Mouse (Mus musculus): ENCODE results near the gene Hand1. TPM values are rescaled to one million over a fixed set of nuclear protein-coding genes. Genes with fewer than 3 reads are reported as not detected.

Hand1 gene
- polyA plus RNA-seq, 2 experiments = 1.6 to 2.2 TPM

DNA sequence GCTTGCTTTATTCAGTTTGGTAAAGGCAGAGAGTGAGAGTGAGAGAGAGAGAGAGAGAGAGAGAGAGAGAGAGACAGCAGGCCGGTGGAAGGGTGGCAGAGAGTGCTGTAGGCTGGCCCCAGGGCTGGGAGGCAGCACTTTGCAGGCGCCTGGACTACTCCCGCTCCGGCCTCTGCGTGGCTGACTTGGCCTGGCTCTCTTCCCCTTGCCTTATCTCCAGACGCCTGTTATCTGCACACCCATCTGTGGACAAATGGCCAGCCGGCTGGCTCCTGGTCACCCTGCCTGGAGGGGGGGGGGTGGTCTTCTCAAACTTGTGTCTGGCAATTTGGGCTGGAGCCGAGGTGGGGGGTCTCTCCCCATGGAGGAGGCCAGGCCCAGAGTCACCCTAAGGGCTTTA is 32.0 kb upstream of the Hand1 start:
- no peaks in the 10 kb centered on the region for H3K9me3 ChIP-seq (ENCODE audit: control insufficient read depth, low read length)
- ATAC-seq (ENCODE audit: low FRiP score, low read depth) (no peak), DNase-seq (ENCODE audit: low spot score) (no peak)
- WGBS = 15% methylated on average over 8 of the region's 8 CpGs
- H3K4me1 ChIP-seq (ENCODE audit: control insufficient read depth, insufficient read depth, low read length) = no peaks in the 10 kb centered on the region
- H3K27ac ChIP-seq (replicated peaks; ENCODE audit: low read depth, low read length) = no peak overlapping the region
- H3K27me3 ChIP-seq (ENCODE audit: control insufficient read depth, insufficient read depth, low read length) = no peaks in the 10 kb centered on the region
- no peak overlapping the region for H3K4me3 ChIP-seq (replicated peaks; ENCODE audit: low read length)
- H3K4me2 ChIP-seq (replicated peaks; ENCODE audit: low read depth, low read length, severe bottlenecking) = no peak overlapping the region
- no peak overlapping the region for H3K9ac ChIP-seq (ENCODE audit: low read depth, low read length, severe bottlenecking)
- TF ChIP-seq POLR2A (IDR thresholded peaks at IDR 0.05; ENCODE audit: borderline replicate concordance, extremely low read depth, insufficient read depth, insufficient read length) = no peak
- no peaks in the 10 kb centered on the region for H3K36me3 ChIP-seq (ENCODE audit: control insufficient read depth, insufficient read depth, low read length)

DNA sequence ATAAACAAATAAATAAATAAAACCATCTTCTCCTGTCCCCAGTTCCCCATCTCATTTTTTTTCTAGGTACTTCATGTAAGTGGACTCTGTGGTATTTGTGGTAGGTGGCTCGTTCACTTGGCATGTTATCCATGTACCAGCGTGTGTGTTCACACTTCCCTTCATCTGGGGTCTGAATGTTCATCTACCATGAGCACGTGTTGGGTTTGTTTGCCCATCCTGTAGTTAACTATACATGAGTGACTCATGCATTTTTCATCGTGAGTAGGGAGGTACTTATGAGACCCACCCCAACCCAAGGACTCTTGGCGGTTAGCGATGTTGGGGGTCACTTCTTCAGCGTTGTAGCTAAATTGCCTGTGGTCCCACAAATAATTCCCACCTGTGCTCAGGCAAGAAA is 29.5 kb upstream of the Hand1 start:
- Histone ChIP-seq H3K36me3 (ENCODE audit: control insufficient read depth, insufficient read depth, low read length) (no peaks in the 10 kb centered on the region), H3K9ac (ENCODE audit: low read depth, low read length, severe bottlenecking) (no peak overlapping the region), H3K27ac (replicated peaks; ENCODE audit: low read depth, low read length) (no peak overlapping the region), H3K27me3 (ENCODE audit: control insufficient read depth, insufficient read depth, low read length) (no peaks in the 10 kb centered on the region), H3K4me3 (replicated peaks; ENCODE audit: low read length) (no peak overlapping the region), H3K4me2 (replicated peaks; ENCODE audit: low read depth, low read length, severe bottlenecking) (no peak overlapping the region), H3K9me3 (ENCODE audit: control insufficient read depth, low read length) (no peaks in the 10 kb centered on the region), H3K4me1 (ENCODE audit: control insufficient read depth, insufficient read depth, low read length) (no peaks in the 10 kb centered on the region)
- no peak for TF ChIP-seq POLR2A (IDR thresholded peaks at IDR 0.05; ENCODE audit: borderline replicate concordance, extremely low read depth, insufficient read depth, insufficient read length)
- WGBS = 84% methylated on average over 7 of the region's 7 CpGs
- ATAC-seq (ENCODE audit: low FRiP score, low read depth) (no peak), DNase-seq (ENCODE audit: low spot score) (no peak)

DNA sequence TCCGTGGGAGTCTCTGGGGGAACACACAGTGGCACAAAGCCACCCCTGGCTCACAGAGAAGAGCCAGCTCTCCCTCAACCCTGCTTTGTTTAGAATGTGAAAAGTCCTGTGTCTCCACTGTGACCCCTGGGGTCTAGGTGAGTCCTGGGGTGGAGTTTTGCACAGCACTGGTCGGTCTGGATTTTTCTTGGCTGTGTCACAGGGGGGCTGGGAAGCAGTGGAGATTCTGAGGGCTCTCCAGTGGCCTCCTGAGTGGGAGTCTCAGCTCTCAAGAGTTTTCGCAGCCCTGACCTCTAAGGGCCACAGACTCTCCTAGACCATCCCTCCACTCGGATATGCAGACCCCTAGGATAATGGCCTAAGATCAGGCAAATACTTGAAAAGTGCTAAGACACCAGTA is 25.1 kb upstream of the Hand1 start:
- H3K36me3 ChIP-seq (ENCODE audit: control insufficient read depth, insufficient read depth, low read length) = no peaks in the 10 kb centered on the region
- H3K27me3 ChIP-seq (ENCODE audit: control insufficient read depth, insufficient read depth, low read length) = no peaks in the 10 kb centered on the region
- no peaks in the 10 kb centered on the region for H3K4me1 ChIP-seq (ENCODE audit: control insufficient read depth, insufficient read depth, low read length)
- 56% methylated on average over 4 of the region's 4 CpGs for WGBS
- no peak overlapping the region for H3K9ac ChIP-seq (ENCODE audit: low read depth, low read length, severe bottlenecking)
- no peaks in the 10 kb centered on the region for H3K9me3 ChIP-seq (ENCODE audit: control insufficient read depth, low read length)
- H3K4me2 ChIP-seq (replicated peaks; ENCODE audit: low read depth, low read length, severe bottlenecking) = no peak overlapping the region
- DNase-seq (ENCODE audit: low spot score) = no peak
- no peak overlapping the region for H3K27ac ChIP-seq (replicated peaks; ENCODE audit: low read depth, low read length)
- no peak for ATAC-seq (ENCODE audit: low FRiP score, low read depth)
- H3K4me3 ChIP-seq (replicated peaks; ENCODE audit: low read length) = no peak overlapping the region
- TF ChIP-seq POLR2A (IDR thresholded peaks at IDR 0.05; ENCODE audit: borderline replicate concordance, extremely low read depth, insufficient read depth, insufficient read length) = no peak

DNA sequence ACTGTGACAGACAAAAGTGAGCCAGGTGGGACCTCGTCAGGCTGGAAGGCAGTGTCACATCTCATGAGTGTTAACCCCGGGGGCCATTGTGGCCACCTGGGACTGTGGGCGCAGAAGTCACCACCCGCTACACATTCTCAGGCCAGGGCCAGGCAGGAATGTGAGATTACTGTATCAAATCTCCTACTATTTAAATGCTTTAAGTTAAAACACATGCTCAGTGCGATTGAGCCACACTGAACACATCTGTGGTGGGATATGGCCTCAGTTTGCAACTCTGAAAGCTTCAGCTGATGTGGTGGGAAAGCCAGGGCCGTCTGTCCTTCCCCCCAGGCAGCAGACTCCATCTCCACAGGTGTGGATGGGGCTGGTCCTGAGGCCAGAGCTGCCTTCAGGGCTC is 21.0 kb upstream of the Hand1 start:
- no peak overlapping the region for H3K27ac ChIP-seq (replicated peaks; ENCODE audit: low read depth, low read length)
- no peak overlapping the region for H3K9ac ChIP-seq (ENCODE audit: low read depth, low read length, severe bottlenecking)
- ATAC-seq (ENCODE audit: low FRiP score, low read depth) (no peak), DNase-seq (ENCODE audit: low spot score) (no peak)
- no peaks in the 10 kb centered on the region for H3K9me3 ChIP-seq (ENCODE audit: control insufficient read depth, low read length)
- no peaks in the 10 kb centered on the region for H3K27me3 ChIP-seq (ENCODE audit: control insufficient read depth, insufficient read depth, low read length)
- no peak overlapping the region for H3K4me2 ChIP-seq (replicated peaks; ENCODE audit: low read depth, low read length, severe bottlenecking)
- TF ChIP-seq POLR2A (IDR thresholded peaks at IDR 0.05; ENCODE audit: borderline replicate concordance, extremely low read depth, insufficient read depth, insufficient read length) = no peak
- H3K4me1 ChIP-seq (ENCODE audit: control insufficient read depth, insufficient read depth, low read length) = no peaks in the 10 kb centered on the region
- no peak overlapping the region for H3K4me3 ChIP-seq (replicated peaks; ENCODE audit: low read length)
- WGBS = 38% methylated on average over 6 of the region's 6 CpGs
- no peaks in the 10 kb centered on the region for H3K36me3 ChIP-seq (ENCODE audit: control insufficient read depth, insufficient read depth, low read length)

DNA sequence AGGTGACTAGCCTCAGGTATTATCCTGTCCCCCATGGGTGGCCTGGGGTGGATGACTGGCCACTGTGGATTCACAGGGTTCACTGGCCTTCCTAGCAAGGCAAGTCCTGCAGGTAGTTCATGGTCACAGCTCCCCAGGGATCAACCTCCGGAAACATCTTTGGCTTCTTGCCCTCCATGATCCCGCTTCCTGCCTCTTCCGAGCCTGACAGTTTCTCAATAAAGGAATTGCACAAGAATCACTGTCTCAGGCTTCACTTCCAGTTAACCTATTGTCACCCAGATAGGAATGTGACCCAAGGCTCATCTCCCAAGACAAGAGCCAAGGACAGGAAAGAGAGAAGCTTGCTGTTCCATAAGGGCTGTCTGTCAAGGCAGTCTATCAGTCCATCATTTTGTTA is 18.3 kb upstream of the Hand1 start:
- 45% methylated on average over 3 of the region's 3 CpGs for WGBS
- Histone ChIP-seq H3K27ac (replicated peaks; ENCODE audit: low read depth, low read length) (no peak overlapping the region), H3K27me3 (ENCODE audit: control insufficient read depth, insufficient read depth, low read length) (no peaks in the 10 kb centered on the region), H3K9ac (ENCODE audit: low read depth, low read length, severe bottlenecking) (no peak overlapping the region), H3K9me3 (ENCODE audit: control insufficient read depth, low read length) (no peaks in the 10 kb centered on the region), H3K4me2 (replicated peaks; ENCODE audit: low read depth, low read length, severe bottlenecking) (no peak overlapping the region), H3K36me3 (ENCODE audit: control insufficient read depth, insufficient read depth, low read length) (no peaks in the 10 kb centered on the region), H3K4me1 (ENCODE audit: control insufficient read depth, insufficient read depth, low read length) (no peaks in the 10 kb centered on the region), H3K4me3 (replicated peaks; ENCODE audit: low read length) (no peak overlapping the region)
- TF ChIP-seq POLR2A (IDR thresholded peaks at IDR 0.05; ENCODE audit: borderline replicate concordance, extremely low read depth, insufficient read depth, insufficient read length) = no peak
- ATAC-seq (ENCODE audit: low FRiP score, low read depth) (no peak), DNase-seq (ENCODE audit: low spot score) (no peak)

DNA sequence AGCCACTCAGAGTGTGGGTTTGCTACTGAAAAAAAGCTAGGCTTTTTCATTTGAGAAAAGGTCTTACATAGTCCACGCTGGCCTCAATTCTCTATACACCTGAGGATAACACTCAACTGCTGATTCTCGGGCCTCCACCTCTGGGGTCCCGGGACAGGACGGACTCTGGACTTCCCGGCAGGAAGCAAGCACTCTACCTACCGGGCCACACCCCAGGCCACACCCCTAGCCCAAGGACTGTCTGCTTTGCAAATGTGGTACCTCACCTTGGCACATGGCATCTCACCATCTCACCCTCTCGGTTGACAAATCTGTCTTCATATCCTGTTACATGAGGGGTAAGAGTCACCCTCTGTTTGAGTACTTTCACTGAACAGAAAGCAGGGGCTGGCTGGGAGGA is 17.7 kb upstream of the Hand1 start:
- H3K9me3 ChIP-seq (ENCODE audit: control insufficient read depth, low read length) = no peaks in the 10 kb centered on the region
- H3K4me1 ChIP-seq (ENCODE audit: control insufficient read depth, insufficient read depth, low read length) = no peaks in the 10 kb centered on the region
- H3K27me3 ChIP-seq (ENCODE audit: control insufficient read depth, insufficient read depth, low read length) = no peaks in the 10 kb centered on the region
- H3K4me3 ChIP-seq (replicated peaks; ENCODE audit: low read length) = no peak overlapping the region
- ATAC-seq (ENCODE audit: low FRiP score, low read depth) (no peak), DNase-seq (ENCODE audit: low spot score) (no peak)
- no peaks in the 10 kb centered on the region for H3K36me3 ChIP-seq (ENCODE audit: control insufficient read depth, insufficient read depth, low read length)
- no peak for TF ChIP-seq POLR2A (IDR thresholded peaks at IDR 0.05; ENCODE audit: borderline replicate concordance, extremely low read depth, insufficient read depth, insufficient read length)
- no peak overlapping the region for H3K27ac ChIP-seq (replicated peaks; ENCODE audit: low read depth, low read length)
- WGBS = 54% methylated on average over 7 of the region's 7 CpGs
- no peak overlapping the region for H3K9ac ChIP-seq (ENCODE audit: low read depth, low read length, severe bottlenecking)
- H3K4me2 ChIP-seq (replicated peaks; ENCODE audit: low read depth, low read length, severe bottlenecking) = no peak overlapping the region

Measured in limb, embryonic 14.5 days (tissue).